Mouse (Mus musculus): ENCODE data around the gene Sema5a. TPM values are rescaled to one million over a fixed set of nuclear protein-coding genes. Genes with fewer than 3 reads are reported as not detected.

The Sema5a gene
- polyA plus RNA-seq, 2 experiments from 2014 or later: not detected

DNA sequence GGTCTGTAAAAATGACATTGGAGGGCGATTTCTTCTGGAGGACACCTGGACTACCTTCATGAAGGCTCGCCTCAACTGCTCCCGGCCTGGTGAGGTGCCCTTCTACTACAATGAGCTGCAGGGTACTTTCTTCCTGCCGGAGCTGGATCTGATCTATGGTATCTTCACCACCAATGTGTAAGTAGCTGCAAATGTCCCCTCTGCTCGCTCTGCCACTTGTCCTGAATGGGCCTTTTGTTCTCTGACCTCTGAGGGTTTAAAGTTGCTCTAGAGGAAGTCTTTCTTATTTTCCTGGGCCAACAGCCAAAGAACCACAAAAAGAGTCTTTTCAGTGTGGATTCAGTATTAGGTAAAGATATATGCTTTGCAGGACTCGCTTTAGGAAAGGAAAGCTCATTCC is 318.0 kb downstream of the Sema5a start:
- no peak for ATAC-seq

DNA sequence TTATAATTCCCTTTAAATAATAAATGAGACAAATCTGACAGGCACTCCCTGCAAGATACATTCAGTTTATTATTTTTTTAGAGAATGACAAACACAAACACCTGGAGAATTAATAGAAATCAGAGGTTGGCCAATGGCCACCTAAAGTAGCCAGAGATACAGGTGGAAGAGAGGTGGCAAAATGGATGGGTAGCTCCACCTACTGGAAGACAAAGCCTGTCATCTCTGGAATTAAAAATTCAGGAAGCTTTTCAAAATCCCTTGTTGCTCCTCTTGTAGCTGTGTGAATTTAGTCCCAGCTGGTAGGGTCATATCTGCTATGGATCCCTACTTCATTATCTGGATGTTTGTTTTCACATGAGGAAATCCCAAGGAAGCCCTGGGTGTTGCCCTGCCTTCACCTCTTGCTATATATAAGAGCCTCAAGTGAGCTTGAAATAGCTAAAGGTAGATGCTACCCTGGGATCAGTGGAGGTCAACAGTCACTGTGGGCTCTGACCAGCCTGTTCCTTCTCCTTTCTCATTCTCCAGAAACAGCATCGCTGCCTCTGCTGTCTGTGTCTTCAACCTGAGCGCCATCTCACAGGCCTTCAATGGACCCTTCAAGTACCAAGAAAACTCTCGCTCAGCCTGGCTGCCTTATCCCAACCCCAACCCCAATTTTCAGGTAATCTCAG is 323.7 kb downstream of the Sema5a start:
- no peak for ATAC-seq

DNA sequence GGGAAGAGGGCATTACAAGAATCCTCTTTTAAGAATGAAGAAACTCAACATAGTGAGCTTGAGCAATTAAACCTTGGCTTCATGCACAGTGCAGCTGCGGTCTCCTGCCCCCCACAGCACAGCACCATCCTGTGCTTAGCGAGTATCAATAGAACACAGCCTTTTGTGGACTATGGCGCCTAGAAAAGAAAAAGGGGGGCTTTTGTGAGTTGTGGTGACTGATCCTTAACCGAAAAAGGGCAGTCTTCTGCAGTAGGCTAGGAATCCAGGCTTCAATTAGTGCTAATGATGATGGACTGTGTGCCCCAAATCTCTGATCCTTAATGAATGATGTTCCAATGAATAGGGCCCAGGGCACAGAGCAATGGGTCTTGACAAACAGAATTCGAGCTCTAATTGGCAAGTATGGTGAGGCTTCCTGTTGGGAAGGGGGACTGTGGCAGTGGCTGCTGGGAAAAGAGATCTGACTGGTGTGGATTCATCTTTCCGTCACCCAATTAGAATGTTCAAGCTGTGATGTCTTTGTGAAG is 324.3 kb downstream of the Sema5a start:
- no peak for ATAC-seq

DNA sequence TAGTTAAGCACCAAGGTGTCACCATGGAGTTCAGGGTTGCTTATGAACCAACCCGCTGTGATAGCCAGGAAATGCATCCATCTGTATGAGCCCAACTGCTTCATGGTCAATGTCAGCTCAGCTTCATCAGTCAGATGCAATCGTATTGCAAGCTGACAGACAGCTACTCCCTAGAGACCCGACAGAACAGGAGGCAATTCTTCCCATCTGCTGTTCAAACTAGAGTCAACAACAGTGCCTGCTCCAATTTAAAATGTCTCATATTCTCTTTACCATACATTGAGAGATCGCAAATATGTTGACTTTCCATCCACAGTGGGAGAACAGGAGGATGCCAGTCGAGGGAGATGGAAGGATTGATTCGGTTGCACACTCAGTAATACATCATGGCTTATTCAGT is 329.7 kb downstream of the Sema5a start:
- no peak for ATAC-seq

DNA sequence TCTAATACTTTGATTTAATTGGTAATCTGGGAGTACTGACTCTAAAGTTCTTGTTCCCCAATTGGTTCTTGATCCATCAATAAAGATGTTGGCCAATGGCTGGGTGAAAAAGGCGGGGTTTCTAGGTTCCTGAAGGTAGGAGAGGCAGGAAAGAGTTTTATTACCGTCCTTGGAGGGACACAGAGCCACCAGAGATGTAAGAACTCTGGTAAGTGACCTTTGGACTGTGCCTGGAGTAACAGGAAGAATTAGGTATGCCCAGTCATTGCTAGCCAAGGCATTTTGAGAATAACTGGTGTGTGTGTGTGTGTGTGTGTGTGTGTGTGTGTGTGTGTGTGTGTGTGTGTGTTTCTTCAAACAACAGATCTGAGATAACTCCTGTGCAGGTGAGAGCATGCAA is 330.6 kb downstream of the Sema5a start:
- no peak for ATAC-seq

DNA sequence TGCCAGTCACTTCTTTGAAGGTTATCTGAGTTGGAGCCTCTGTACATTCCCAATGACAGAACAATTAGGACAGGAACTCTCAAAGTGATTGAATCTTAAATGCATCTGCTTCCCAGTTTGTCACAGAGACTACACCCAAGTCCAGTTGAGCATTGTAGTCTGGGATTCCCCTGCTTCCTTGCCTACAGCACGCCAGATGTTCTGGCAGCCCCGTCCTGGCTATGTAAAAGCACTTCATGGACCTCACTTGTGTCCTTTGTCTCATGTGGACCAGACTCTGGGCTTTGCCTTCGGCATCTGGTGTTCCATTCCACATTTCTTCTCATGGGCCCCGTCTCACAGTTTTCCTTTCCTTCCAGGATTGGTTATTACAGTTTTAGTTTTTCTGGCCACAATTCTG is 334.7 kb downstream of the Sema5a start:
- ATAC-seq: no peak

DNA sequence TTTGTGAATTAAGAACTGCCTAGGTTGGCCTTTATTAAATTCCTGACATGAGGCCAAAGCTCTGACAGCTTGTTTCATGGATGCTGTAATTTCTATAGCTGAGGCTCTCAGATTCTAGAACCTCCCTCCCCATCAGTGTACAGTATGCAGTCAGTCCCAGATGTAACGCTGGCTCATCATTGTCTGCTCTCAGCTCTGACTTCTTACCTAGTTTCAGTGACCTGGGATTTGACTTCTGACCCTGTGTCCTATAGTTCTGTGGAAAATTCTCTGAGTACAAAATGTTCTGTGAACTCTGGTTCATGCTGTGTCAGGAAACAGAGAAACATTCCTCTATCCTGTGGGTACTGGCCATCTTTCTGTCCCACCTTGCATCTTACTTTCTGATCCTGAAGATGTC is 346.0 kb downstream of the Sema5a start:
- ATAC-seq: no peak

DNA sequence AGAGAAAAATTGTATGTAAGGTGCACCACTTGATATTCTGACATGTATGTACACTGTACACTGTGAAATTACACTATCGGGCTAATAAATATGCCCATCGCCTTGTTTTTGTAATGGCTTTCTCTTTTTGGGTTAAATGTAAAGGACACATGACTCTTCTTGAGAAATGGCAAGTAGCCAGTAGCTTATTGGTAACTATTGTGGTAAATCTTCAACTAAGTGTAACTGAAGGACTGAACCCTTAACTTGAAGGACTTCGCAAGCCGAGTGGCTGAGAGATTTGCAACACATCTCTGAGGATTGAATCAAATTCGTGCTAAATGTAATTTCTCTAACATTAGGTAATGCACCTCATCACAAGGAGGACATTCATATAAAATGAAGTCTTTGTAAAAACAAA is 349.1 kb downstream of the Sema5a start:
- ATAC-seq: no peak

DNA sequence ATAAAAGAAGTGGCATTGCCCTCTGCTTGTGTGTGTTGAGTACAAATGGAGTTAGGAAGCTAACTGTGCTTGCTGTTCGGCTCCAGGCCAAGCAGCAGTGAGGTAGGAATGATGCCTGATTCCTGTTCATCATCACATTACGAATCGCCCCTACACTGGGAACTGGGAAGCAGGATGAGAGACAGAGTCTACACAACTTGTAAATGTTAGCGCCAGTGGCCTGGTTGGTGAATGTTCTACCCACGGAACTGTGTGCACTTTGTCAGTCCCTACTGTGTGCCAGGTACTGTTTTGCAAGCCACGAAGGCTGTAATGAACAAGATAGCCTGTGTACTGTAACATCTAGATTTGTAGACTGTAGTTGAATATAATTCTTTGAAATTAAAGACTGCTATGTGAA is 352.0 kb downstream of the Sema5a start:
- no peak for ATAC-seq

DNA sequence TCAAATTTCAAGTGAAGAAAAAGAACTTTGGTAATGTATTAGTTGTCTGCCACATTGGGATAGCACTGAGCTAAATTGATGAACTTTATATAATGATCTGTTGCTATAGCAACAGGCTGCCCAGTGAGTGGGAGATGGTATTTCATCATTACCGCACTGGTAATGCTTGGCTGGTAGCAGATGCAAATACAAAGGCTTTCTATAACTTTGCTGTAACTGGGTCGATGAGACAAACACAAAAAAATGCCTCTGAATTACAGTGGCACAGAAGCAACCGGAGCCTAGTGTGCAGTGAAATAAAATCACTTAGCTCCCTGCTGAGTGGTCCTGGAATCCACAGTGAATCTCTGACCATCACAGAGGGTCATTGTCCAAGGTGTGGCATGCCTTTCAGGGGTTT is 352.6 kb downstream of the Sema5a start:
- ATAC-seq: no peak

DNA sequence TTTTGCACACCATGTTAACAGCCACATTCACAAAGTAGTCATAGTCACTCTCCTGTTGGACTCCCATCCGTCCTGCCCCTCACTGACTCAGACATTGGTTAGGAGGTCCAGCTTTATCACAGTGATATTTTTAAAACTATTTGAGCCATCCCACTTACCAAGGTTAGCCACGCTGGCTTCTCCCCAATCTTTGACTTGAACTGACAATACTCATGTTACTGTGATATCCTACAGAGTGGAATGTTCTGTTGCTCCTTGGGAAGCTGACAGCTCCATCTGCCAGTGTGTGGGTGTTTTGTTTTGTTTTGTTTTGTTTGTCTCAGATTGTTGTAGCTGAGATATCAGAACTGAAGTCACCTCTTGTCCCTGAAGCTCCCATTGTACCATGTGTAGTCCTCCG is 362.6 kb downstream of the Sema5a start:
- no peak for ATAC-seq

DNA sequence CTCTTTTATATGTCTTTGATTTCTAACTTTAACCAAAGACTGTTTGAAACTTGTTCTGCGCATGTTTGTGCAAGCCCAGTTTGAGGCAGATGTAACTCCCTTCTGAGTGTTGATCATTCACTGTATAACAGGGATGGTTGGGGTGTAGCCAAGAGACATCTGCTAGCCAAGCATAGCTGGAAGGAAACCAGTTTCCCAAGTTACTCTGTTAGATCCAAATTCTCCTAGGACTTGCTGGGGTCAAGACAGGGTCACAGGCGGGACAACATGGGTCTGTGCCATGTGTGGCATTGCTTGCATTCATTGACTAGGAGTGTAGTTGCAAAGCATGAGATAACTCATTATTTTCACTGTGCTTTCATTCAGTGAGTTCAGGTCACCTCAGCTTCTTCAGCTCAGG is 366.2 kb downstream of the Sema5a start:
- ATAC-seq: no peak

DNA sequence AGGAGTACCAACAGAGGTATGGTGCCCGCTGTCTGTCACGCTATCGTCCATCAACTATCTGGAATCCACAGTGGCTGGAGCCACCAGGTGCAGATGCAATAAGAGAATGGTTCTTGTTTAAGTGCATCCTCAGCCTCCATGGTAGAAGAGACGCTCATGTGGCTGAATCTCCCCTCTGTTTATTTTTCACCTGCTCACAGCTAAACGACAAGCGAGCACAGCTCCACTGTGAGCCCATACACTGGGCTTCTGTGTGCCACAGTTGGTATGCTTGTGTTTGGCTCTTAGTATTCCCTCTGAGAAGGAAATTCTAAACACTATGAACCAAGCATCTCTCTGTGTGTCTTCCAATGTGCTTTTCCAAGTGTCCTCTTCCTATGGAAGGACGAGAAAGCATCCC is 366.6 kb downstream of the Sema5a start:
- ATAC-seq: no peak

DNA sequence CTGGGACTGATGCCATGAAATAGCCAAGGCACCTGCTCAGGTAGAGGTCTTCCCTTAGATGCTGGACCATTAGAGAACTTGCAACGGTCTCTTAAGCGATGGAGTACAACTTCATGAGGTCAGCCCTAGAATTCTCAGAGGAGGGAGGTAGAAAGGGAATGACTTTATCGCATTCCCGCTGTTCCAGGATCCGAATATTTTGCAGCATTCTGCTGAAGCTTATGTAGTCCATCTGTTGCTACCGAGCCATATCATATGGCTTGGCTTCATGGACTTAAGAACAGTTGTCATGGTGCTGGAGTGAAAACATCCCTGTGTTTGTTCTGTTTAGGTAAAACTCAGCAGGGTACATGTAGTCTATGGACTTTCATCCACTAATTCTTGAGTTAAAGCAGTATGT is 369.1 kb downstream of the Sema5a start:
- ATAC-seq: no peak

DNA sequence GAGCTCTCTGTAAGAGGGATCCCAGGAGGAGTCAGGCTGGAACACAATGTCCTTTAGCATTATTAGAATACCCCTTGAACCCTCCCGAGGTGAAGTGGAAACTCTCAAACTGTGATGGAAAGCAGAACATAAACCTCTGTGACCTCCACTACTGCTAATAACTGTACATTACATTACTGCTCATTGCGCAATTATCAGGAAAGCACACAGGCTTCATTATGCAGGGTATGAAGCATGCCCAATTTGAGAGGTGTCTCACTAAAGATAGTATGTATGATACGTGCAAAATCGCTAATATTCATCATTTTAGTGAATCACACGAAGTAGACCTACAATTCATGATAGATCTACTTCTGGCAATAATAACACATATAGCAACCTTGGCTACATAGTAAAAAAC is 371.2 kb downstream of the Sema5a start:
- no peak for ATAC-seq

DNA sequence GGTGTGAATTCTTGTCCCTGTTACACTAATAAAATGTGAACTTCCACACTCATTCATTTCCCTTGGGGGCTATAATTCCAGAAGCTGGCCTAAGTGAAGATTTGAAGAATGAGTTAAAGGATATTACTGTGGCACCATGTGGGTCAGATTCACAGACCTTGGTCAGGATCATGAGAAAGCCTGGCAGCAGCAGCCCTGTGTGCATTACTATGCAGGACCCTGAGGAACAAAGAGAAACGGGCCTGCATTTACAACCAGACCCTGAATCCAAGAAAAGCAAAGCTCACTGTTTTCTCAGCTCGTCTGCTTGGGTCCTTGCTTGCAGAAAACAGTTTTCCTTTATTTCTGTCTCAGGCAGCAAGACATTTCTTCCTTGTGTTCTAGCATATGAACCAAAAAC is 374.6 kb downstream of the Sema5a start:
- ATAC-seq: no peak

DNA sequence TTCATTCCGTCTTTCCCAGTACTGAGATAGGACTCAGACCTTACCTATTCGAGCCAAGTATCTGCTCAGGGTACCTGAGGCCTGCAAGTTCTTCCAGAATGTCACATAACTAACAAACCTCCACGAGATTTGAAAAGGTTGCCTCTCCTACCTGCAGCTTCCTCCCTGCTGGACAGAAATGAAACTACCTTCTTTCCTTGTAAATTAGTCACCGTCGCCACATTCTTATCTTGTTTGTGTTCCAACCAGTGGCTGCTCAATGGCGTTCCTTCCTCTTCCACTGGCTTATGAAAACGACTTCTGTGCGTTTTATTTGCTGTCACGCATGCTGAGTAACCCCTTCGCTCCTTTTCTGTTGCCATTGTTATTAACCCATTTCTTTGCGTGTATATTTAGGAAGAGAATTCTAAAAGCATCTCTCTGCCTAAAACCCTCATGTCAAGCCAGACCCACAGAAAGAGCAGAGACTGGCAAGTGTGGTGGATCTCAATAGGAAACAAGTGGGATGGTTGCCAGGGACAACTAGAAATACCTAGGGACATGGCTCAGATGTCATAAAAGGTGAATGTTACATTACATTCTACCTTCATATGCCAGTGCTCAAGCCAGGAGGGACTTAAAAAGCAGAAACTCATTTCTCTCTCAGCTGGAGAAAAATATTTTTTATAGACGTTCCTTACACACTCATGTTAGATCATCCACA is 378.6 kb downstream of the Sema5a start:
- ATAC-seq: no peak

DNA sequence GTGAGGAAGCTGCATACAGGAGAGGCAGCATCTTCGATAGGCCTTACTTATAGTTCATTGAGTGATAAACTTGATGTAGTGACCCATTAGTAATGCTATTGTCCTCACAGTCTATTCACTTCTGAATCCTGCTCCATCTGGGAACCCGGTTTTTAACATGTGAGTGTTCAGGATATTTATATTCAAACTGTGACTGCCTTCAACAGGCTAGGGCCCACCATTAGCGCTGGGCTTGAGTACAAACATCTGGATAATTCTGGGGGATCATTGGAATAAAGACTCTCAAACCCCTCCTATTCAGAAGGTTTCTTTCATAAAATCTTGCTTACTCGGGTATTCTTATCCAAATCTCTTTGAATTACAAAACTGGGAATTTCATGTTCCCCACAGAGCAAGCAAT is 379.5 kb downstream of the Sema5a start:
- ATAC-seq: no peak

DNA sequence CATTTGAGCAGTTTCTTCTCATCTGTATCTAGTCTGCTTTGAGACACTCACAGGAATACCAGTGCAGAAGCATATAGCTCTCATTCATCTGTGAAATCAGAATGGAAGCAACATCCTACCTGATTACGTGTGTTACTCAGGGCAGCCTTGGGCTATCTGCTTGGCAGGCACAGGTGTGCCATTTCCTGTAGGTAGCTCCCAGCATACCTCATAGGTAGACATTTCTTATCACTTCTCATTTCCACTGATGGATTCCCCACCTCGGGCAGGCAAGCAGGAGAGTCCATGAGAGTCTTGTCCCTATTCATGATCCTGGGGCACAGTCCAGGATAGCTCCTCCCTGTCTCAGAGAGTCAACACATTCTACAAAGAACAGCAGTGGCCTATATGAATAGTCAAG is 381.4 kb downstream of the Sema5a start:
- ATAC-seq: no peak

DNA sequence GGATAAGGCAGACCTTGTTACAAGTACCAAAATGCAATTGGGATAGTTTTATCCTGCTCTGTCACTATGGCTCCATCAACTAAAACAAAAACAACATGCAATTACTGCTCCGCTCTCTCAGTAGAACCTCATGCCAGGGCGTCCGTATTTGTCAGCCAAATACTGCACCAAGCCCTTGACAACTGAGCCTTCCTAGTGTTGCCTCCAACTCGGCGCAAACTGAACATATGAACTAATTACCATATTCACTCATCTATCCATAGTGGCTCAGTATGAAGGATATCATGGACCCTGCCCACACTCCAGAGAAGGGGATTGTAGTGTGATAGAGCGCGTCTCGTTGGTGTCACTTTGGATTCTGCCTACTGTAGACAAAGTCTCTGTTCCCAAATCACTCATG is 389.1 kb downstream of the Sema5a start:
- ATAC-seq: no peak

DNA sequence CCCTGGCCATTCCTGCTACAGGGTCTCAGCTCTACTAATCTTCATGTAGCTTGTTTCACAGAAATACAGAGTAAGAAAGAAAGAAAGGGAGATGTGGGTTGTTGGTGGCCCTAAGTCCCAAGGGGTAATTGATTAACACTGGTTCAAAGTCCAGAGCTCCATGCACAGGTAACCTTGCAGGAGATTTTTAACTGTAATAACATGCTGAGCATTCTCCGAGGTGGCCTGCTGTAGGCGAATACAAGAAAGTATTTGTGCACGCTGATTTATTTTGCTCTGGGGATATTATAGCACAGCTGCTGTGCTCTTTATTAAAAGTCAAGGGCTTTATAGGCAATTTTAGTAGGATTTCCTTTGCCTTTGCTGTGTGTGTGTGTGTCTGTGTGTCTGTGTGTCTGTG is 393.3 kb downstream of the Sema5a start:
- ATAC-seq: no peak

DNA sequence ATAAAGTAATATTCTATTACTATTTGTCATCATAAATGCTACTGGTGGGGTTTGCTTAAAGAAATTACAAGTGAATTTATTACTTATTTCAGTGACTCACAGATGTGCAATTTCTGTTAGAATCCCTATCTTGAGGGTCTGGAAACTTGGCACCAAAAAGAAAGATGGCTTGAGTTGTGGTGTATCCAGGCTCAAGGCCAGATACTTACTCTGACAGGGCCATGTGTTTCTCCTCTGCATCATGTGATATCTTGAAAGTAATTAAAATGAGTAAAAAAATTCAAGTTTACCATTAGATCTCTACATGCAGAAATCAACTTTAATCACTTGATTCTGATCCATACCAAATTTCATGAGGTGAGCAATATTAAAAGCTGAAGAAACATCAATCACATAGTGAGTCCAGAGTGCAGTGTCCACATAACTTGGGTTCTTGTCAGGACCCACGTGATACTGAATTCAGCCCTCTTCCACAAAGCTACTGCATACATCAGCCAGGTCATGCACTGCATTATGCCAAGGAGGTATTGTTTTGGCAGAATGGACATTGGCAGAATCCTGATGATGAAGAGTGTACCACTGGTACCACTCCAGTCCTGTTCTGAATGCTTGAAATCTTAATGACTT is 402.6 kb downstream of the Sema5a start:
- ATAC-seq: no peak

DNA sequence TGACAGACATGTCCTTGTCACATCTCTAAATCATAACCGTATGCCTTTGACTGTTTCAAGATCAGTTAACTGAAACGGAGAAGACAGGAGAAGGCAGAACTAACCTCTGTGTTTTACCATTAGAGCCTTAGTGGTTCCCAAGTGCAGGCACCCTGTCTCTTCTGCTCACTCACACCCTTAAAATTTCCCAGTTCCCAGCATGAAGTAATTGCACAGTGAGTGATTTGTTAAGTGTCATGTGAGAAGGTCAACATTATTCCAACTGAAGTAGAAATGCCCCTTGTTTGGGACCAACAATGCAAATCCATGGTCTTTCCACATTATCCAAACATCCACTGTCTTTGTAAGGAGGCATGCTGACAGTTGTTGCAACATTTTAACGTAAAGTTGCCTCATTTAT is 409.4 kb downstream of the Sema5a start:
- no peak for ATAC-seq

DNA sequence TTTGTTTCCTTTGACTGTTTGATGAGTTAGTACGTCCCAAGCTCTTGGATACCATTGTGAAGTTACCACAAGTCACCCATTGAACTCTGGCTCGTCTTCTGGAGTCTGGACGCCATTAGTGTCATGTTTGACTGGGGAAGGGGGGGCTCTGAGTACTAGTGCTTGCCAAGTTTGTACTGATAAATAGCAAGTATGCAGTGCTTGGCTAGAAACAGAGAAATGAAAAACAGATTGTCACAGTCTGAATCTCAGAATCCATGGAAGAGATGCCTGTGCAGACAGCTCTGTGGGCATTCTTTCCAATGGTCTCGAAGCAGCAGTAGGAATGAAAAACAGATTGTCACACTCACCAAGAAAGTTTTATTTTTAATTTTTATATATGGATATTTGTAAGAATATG is 411.4 kb downstream of the Sema5a start:
- no peak for ATAC-seq

All from activated CD4-positive, CD25-positive, alpha-beta regulatory T cell, adult 4 months (primary cell).